Mouse (Mus musculus): ENCODE results near the gene Gabra4. TPM values are rescaled to one million over a fixed set of nuclear protein-coding genes. Genes with fewer than 3 reads are reported as not detected.
"Not testable (repeated sequence)": the region's sequence is repeated elsewhere in the genome, so short reads cannot be mapped to it uniquely, and the experiment has no call there.

Gene Gabra4
- total RNA-seq, 1 experiment from 2014 or later = not detected

DNA sequence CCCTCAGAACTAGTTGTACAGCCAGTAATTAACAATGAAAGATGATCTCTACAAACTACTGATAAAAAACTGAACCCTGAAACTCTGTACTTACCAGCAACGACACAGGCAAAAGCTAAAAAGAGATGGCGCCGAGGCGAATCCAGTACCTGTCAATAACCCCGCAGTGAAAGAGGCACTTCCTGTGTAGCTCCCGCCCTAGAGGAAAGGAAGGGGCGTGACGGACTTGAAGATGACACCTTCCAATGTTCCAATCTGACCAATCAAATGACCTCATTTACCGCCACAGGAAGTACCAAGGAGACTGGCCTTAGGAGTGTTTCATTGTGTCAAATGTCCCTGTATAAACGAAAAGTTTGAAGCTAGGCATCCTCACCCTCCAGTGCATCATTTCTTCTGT lies 110.0 kb downstream of the Gabra4 start, which contains the start of gene Cox7b2:
Gene Cox7b2, minus strand, starts transcription at position 127 of the 400 bp plus-strand sequence.
- no peak for ATAC-seq (ENCODE audit: extremely low read depth, insufficient number of reproducible peaks, low FRiP score, poor library complexity, severe bottlenecking)

DNA sequence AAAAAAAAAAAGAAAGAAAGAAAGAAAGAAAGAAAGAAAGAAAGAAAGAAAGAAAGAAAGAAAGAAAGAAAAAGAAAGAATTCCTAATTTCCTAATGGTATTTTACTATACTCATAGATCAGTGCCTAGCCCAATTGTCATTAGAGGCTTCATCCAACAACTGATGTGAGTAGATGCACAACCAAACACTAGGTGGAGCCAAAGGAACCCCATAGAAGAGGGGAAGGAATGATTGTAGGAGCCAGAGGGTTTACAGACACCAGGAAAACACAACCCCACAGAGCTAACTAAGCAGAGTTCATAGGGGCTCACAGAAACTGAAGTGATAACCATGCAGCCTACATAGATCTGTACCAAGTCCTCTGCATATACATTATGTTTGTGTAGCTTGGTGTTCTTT lies 112.6 kb downstream of the Gabra4 start:
- no peak for ATAC-seq (ENCODE audit: extremely low read depth, insufficient number of reproducible peaks, low FRiP score, poor library complexity, severe bottlenecking)

DNA sequence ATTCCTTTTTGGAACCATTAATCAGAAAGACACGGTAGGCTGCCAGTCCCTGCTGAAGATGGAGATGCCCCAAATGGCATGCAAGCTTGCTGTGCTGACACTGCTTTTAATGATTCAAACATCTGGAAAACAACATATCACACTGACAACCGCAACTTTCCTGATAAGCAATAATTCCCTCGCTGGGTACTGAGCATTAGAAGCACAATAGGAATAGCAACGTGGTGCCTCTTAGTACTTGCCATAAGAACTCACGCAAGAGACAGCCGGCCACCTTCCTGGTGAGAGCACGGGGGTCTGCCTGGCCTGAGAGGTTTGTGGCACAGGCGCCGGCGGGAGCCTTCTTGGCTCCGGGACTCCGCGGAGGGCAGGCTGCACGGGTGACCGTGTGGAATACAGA lies 132.6 kb downstream of the Gabra4 start:
- not testable (repeated sequence) for ATAC-seq (ENCODE audit: extremely low read depth, insufficient number of reproducible peaks, low FRiP score, poor library complexity, severe bottlenecking)

Other genes with a start within 250 kb of the Gabra4 start
- gene Cox7b2, start 110.1 kb downstream of the Gabra4 start, total RNA-seq (2017) = not detected in 2 replicates
- under 0.01 and 0.12 TPM in 2 replicates for gene Gabrb1, start 195 bp downstream of the Gabra4 start, total RNA-seq (2017)